Mouse (Mus musculus) erythroid progenitor cell, adult 5-6 weeks (primary cell): ENCODE data around the gene H2-Ke6. TPM values are rescaled to one million over a fixed set of nuclear protein-coding genes. Genes with fewer than 3 reads are reported as not detected.

ENCODE experiments used
- ATAC-seq: replicated peaks from 2 replicates; pipeline ENCODE4 v1.8.0; 2016; ENCODE audit warnings: moderate number of reproducible peaks, mild to moderate bottlenecking, moderate TSS enrichment, inconsistent platforms; ENCODE audit not compliant: poor library complexity, low FRiP score, severe bottlenecking
- total RNA-seq, 2 experiments: library from RNA; stranded (forward) in 1 of 2; stranded (reverse) in 1 of 2; fragments of 150-400 nt in 1 of 2; fragments of 186-747, 209-891 nt in 1 of 2; gene quantifications; 2 replicates each; pipeline versions ENCODE4 v1.2.3 to v1.2.4; 2015 to 2017; ENCODE audit warnings: low replicate concordance in 2 of 2

The H2-Ke6 gene
- total RNA-seq (2015; ENCODE audit: low replicate concordance) = 40.4 and 50.3 TPM in 2 replicates
- total RNA-seq (2017; ENCODE audit: low replicate concordance) = 10.8 and 14.9 TPM in 2 replicates

DNA sequence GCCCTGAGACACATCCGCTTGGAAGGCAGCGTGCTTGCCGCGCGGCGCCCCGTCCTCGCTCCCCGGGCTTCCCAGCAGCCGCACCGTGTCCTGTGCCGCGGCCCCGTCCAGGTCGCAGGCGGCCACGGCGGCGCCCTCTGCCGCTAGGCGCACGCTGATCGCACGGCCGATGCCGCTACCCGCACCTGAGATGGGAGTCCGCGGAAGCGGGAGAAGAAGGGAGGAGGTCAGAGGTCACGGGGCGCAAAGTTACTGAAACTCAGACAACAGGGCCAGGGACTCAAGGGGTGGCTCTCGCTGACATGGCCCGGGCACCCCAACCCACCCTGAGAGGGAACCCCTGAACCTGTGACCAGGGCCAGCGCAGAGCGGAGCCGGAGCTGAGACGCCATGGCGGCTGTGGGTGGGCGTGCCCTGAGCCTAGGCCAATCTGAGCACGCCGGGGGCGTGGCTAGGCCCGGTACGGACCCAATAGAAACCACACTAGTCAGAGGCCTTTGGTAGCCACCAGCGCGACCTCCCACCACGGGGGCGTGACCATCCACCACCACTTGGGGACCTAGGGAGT lies at the start of gene H2-Ke6:
Gene H2-Ke6 (minus strand): TSS at position 405 of the 568 bp plus-strand sequence.
- peak; percentile 72 for ATAC-seq

DNA sequence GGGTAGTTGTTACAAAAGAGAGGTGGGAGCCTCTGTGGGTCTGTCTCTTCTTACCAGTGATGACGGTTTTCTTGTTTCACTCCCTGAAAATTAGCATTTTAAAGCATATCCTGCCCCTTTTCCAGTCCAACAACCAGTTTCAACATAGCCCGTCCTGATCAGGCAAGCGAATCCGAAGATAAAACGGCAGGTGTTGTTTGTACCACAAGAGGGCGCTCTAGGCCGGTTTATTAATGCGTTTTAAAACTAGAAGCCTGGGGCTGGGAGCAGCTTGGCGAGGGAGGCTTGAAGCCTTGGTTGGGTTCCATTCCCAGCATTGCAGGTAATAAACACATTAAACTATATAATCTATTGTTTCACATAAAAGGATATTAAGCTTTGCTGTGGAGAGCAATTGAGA lies 49.7 kb upstream of the H2-Ke6 start:
- ATAC-seq = peak; percentile 70

DNA sequence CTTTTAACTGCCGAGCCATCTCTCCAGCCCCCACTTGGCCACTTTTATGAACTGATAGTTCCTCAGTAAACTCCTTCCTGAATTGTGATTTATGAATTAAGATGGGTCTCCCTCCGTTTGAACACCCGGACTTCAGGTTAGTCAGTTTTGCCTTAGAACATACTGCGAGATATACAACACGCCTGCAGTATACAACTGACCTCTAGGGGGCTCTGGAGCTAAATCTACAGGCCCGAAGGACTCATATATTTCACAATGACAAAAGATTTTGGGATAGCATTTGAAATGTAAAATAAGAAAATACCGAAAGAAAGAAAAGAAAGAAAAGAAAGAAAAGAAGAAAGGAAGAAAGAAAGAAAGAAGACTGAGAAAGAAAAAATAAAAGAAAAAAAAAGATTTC lies 47.4 kb upstream of the H2-Ke6 start:
- ATAC-seq = 0 out of 2 replicates have a peak, but pooled peaks have one; percentile 55

DNA sequence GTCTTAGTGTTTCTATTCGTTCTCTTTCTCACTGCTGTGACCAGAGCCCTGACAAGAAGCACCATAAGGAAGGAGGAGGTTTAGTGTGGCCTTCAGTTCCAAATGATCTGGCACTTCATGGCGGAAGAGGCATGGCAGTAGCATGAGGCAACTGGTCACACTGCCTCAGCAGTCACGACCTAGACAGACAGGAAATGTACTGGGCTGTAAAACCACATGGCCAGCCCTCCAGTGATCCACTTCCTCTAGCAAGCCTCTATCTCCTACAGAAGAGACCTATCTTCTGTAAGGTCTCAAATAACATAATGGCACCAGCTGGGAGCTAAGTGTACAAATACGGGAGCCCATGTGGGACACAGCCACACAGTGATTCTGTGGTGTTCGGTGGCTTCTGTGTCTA lies 44.2 kb upstream of the H2-Ke6 start:
- ATAC-seq = no peak

DNA sequence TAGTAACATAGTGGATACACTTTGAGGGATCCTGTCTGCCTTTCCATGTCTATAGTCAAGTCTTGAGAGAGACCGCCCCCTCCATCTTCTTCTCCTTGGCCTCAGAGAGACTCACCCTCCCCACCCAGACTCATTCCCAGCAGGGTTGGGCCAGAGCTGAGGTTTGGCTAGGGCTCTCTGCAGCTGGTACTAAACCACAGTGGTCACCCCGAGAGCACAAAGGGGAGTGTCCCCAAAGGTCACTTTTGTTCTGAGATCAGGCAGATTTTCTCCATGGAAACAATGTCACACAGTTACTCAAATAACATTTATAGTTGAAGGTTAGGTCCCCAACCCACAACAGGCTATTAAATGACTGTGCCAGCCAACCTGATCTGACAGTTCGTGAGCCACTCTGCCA lies 41.0 kb upstream of the H2-Ke6 start:
- ATAC-seq = no peak

DNA sequence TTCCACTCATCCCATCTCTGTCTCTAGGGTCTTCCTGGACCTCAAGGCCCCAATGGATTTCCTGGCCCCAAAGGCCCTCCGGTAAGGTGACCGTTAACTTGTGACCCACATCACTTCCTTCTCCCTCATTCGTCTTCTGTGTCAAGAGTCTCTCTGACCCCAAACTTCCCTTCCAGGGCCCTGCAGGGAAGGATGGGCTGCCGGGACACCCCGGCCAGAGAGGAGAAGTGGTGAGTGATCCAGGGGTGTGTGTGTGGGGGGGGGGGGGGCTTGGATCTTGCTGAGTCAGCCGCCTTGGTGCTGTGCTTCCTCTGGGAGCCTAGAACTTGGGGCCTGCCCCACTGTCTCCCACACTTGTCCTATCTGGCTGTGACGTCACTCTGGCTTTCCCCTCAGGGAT lies 29.4 kb upstream of the H2-Ke6 start:
- ATAC-seq = no peak

DNA sequence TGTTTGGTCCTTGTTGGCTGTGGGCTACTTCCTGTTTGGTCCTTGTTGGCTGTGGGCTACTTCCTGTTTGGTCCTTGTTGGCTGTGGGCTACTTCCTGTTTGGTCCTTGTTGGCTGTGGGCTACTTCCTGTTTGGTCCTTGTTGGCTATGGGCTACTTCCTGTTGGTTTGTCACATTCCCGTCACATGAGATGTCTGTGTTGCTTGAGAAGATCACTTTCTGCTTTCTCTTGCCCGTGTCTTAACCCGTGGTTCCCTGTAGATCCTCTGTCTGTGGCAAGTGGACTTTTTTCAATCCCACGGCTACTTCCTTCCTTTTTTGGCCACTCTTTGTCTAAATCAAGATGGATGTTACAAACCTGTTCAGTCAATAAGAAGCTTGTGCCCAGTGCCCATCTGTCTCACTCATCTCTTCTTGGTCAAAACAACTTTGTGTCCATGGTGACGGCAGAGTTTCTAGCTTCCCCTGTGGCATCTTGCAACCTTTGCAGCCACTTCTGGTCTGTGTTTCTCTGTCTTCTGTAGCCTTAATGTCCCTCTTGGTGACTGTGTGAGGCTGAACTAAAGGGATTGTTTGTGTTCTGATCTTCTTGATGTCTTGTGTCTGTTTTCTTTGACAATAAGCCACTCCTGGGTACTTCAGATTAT lies 19.7 kb upstream of the H2-Ke6 start:
- ATAC-seq = no peak

DNA sequence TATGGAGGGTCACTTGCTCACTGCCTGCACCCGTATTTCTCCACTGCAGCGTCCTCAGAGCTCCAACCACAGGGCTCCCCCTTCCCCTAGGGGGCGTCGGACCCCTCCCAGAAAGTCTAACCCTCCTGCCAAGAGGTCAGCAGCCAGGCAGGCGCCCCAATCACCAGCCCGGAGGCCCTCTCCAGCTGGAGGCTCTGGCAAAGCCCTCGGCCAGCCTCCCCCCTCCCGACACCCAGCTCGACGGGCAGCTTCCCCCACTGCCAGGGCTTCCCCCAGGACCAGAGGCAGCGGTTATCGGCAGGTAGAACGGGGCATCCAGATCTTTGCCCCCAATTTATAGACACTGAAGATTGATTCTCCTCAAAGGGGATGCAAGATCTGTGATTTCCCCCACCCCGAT lies 18.1 kb upstream of the H2-Ke6 start:
- no peak for ATAC-seq

DNA sequence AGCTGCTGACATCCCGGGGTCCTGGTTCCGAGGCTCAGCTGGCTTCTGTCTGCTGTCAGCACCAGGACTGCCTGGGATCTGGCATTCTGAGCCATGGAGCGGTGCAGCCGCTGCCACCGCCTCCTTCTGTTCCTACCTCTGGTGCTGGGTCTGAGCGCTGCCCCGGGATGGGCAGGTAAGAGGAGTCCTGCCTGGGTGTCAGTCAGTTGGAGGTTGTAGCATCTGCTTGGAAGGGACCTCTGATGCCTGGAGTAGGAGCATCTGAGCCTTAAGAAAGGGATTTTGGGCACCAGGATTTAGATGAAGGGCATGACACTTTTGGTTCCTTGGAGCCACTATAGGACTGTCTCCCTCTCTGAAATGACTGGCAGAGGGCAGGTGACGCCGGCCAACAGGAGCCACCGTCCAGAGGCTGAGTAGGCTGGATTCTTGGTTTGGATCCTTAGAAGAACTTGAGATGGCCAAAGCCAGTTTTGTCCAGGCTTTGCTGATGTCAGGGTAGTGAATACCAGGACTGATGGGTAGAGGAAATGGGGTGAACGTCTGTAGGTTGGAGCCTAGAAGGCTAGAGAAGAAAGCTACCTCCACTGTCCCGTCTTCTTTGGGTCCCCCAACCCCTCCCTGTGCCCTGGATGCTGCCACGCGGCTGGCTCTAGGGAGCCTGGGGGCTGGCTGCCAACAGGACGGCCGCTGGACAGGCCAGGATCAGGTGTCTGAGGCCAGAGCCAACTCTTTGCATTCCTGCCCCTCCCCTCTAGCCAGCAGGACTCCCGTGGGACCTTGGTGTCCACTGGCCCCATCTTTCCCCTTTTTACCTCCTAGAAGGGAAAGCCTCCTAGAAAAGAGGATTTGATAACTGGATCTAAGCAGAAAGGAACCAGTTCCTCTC lies 11.9 kb upstream of the H2-Ke6 start:
- no peak for ATAC-seq

DNA sequence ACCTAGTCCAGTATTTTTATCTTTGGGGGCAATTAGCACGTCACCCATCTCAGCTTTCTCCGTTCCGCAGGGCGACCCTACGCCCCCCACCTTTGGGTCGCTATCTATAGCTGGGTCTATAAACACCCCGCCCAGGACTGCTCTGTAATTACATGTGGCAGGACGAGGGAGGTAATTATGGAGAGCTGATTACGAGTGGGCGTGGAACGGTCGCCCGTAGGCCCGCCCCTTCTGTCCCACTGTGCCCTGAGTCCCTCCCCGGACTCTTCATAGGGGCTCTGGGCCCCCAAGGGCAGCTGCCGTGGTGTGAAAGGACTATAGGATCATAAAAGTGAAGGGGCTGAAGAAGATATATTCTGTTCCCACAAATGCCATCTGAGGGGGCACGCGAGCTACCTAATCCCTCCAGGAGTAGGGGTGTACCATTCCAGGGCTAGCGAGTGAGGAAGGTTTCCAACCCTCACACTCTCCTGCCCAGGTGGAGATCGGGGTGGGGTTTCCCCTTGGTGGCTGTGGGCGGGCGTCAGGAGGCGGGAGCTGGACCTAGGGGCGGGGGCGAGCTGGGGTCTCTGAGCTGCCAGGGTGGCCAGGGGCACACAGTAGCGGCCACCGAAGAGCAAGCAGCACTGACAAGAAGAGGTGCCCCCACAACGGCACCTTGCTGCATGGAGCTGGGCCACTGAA lies 11.2 kb upstream of the H2-Ke6 start, which contains the start of gene Col11a2:
Gene Col11a2 (plus strand): TSS at position 560 of the 684 bp plus-strand sequence.
- ATAC-seq = no peak

DNA sequence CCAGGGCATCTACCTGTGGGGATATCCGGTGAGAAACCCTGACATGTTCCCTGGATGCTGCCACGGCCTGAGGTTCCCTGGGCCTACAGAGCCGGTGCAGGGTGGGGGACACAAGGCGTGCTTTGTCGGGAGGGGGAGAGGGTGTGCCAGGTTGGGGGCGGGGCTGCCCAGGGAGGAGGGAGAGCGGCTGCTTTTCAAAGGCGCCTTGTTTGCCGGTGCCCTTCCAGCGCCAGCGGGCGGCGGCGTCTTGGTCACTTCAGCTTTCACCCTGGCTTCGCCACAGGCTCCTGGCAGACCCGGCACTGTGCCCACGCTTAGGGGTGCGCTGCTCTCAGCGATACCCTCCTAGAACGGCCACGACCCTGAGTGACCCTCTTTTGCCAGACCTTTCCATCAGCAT lies 10.6 kb upstream of the H2-Ke6 start:
- no peak for ATAC-seq

DNA sequence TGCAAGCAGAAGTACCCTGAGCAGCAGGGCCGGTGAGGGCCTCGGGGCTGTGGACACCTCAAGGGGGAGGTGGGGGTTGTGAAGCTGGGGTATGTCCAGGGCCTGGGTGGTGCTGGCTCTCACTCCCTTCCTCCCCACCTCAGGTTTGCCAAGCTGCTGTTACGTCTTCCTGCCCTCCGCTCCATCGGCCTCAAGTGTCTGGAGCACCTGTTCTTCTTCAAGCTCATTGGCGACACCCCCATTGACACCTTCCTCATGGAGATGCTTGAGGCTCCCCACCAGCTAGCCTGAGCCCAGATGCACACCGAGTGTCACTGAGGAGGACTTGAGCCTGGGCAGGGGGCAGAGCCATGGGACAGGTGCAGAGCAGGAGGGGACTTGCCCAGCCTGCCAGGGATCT lies 9.4 kb upstream of the H2-Ke6 start:
- ATAC-seq = no peak

DNA sequence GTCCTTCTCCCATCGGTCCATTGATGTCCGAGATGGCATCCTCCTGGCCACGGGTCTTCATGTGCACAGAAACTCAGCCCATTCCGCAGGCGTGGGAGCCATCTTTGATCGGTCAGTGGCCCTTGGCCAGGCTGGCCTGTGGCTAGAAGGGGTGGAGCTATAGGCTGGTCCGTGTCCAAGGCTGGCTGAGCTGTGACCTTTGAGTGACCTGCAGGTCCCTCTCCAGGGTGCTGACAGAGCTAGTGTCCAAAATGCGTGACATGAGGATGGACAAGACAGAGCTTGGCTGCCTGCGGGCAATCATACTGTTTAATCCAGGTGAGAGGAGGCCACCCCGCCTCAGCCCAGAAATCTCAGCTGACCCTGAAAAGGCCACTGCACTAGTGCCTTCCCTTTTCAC lies 8.8 kb upstream of the H2-Ke6 start:
- ATAC-seq = no peak

DNA sequence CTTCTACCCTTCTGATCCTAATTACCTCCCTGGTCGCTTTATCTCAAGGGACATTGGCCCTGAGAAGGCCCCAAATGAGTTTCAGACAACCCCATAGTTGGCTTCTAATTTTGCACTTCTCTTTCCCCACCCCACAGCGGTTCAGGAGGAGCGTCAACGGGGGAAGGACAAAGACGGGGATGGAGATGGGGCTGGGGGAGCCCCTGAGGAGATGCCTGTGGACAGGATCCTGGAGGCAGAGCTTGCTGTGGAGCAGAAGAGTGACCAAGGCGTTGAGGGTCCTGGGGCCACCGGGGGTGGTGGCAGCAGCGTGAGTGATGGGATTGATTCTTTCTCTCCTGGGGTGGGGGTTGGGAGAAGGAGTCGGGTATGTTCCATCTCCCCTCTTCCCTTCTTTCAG lies 7.7 kb upstream of the H2-Ke6 start:
- ATAC-seq = no peak

DNA sequence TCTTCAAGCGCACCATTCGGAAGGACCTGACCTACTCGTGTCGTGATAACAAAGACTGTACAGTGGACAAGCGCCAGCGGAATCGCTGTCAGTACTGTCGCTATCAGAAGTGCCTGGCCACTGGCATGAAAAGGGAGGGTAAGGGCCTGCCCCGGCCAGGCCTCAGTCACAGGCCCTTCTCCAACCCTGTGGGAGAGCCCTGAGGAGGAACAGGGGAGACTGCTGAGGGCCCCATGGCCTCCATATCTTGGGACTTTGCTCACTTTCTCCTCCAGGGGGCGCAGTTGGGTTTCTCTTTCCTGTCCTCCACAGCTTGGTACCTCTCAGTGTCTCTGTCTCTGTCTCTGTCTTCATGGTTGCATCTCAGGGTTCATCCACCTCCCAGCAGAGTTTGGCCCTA lies 6.2 kb upstream of the H2-Ke6 start:
- peak; percentile 54 for ATAC-seq

DNA sequence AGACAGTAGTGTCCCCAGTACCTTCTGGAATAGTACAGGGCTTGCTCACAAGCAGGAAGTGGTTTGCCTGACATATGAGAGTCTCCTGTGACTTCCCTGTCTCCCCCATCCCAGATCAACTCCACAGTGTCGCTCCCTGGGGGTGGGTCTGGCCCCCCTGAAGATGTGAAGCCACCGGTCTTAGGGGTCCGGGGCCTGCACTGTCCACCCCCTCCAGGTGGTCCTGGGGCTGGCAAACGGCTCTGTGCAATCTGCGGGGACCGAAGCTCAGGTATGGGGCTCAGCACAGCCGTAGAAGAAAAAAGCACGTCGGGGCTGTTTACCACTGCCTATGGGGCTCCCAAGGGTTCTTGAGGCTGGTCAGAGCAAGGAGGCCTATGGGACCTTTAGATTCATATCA lies 5.6 kb upstream of the H2-Ke6 start:
- ATAC-seq = no peak

DNA sequence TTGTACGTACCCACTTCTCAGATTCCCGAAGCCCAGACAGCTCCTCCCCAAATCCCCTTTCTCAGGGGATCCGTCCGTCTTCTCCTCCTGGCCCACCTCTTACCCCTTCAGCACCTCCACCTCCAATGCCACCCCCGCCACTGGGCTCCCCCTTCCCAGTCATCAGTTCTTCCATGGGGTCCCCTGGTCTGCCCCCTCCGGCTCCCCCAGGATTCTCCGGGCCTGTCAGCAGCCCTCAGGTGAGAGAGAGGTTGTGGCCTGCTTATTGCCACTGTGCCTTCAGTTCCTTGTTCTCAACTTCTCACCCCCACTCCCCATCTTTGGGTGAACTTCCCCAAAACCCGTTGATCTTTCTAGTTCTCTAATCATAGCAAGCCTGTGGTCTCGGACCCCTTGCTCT lies 4.9 kb upstream of the H2-Ke6 start:
- no peak for ATAC-seq

DNA sequence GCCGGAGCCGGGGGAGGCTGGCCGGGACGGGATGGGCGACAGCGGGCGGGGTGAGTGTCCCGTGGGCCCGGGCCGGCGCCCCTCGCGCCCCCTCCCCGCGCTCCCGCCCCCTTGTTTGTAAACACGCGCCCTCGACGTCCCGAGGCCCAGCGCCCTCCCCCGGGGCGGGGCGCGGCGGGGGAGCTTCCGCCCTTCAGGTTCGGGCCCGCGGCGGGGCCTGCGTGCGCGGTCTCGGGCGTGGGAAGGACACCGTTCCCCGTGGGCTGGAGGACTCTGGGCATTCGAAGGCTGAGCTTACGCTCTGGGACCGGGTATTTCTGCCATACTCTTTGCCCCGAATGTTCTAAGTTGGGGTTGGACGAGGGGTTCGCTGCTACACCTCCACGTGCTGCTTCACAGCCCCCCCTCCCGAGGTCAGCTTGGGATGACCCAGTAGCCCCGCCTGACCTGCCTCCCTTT lies 4.3 kb upstream of the H2-Ke6 start:
- peak; percentile 30; the same call in 1 of the 2 replicates for ATAC-seq

DNA sequence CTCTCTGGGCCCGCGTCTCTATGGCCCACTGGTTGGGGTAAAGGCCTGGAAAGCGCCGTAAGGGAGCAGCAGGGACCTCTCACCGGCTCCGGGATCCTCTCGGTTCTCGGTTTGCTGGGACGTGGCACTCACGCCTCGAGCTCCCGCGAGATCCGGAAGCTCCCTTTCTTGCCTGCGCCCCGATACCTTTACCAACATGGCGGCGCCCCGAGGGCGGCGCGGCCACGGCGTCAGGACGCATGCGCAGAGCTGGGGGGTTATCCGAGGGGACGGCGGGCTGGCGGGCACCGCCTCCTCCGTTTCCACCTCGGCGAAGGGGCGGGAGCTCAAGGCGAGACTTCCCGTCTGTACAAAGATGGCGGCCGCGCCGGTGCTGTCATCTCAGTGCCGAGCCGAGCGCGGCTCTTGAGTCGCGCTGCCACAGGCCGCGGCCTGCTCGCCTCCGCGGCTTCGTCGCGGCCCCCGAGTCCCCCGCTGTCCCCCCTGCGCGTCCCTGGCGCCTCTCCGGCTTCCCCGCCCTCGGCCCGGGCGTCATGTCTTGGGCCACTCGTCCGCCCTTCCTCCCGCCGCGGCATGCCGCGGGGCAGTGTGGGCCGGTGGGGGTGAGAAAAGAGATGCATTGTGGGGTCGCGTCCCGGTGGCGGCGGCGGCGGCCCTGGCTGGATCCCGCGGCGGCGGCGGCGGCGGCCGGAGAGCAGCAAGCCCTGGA lies 3.8 kb upstream of the H2-Ke6 start, which contains the start of the genes Slc39a7 and Rxrb:
Gene Slc39a7 (minus strand): TSS at position 218 of the 709 bp plus-strand sequence.
Gene Rxrb (plus strand): TSS at position 348 of the 709 bp plus-strand sequence.
- peak; percentile 78 for ATAC-seq
